Mouse (Mus musculus): Measurements from ENCODE around the gene Msln.

DNA sequence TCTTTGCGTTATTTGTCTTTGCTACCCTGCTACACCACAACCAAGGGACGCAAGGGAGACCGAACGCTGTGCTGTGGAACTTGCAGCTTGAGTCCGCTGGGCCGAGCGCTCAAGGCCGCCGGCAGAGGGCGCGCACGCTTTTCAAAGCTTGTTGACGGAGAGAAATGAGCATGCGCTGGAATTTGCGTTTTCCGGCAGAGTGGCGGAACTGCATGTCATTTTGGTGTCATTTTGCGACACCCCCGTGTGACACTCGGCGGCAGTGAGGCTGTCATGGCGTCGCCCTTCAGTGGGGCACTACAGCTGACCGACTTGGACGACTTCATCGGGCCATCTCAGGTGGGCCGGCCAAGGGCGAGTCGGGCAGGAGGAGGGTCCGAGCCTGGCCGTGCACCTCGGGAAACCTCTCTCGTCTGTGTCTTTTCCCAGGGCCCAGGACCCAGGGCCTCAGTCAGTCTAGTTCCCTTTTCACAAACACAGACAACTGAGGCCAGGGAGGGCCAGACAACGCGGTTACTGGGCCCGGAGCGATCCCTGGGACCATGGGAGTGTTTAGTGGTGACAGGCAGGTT, 19.5 kb upstream of the Msln start, which contains the start of gene Narfl:
- TF ChIP-seq CTCF (IDR thresholded peaks at IDR 0.05; ENCODE audit: insufficient read depth, low read length) (peak; percentile 83), POLR2A (IDR thresholded peaks at IDR 0.05; ENCODE audit: borderline replicate concordance, extremely low read depth, low read depth, low read length) (peak; percentile 87)
